Mouse (Mus musculus) ovary, postnatal 14 days (tissue): Measurements from ENCODE around the gene Samm50.
"Not testable (repeated sequence)": the region's sequence is repeated elsewhere in the genome, so short reads cannot be mapped to it uniquely, and the experiment has no call there.

ENCODE experiments used
- DNase-seq: peaks from one replicate; pipeline ENCODE4 v3.0.0; 2022; ENCODE audit warnings: low spot score

Gene Samm50

GRCm38 (mm10) chr15:84192058-84192791, at the start of gene Samm50:
Gene Samm50, plus strand, starts transcription at chr15:84192241.
- peak; percentile 79 for DNase-seq

- DNase-seq = no peak
These were observed 35.9 kb upstream of the Samm50 start for GRCm38 (mm10) chr15:84156158-84156557.

GRCm38 (mm10) chr15:84157530-84157929, 34.5 kb upstream of the Samm50 start:
- not testable (repeated sequence) for DNase-seq

GRCm38 (mm10) chr15:84161871-84162270, 30.2 kb upstream of the Samm50 start:
- no peak for DNase-seq

- DNase-seq = no peak
These were observed 25.2 kb upstream of the Samm50 start for GRCm38 (mm10) chr15:84166818-84167217.

- DNase-seq = peak; percentile 86
These were observed 24.4 kb upstream of the Samm50 start, which contains the start of gene Pnpla3 for GRCm38 (mm10) chr15:84167600-84167999. Gene Pnpla3, plus strand, starts transcription at chr15:84167837.

GRCm38 (mm10) chr15:84168170-84169161, 23.6 kb upstream of the Samm50 start:
- DNase-seq = no peak

- no peak for DNase-seq
These were observed 22.5 kb upstream of the Samm50 start for GRCm38 (mm10) chr15:84169511-84169910.

GRCm38 (mm10) chr15:84171166-84171565, 20.9 kb upstream of the Samm50 start:
- DNase-seq = no peak

- no peak for DNase-seq
These were observed 13.3 kb upstream of the Samm50 start for GRCm38 (mm10) chr15:84178733-84179132.

- DNase-seq = no peak
These were observed 10.0 kb upstream of the Samm50 start for GRCm38 (mm10) chr15:84182000-84182399.

GRCm38 (mm10) chr15:84183967-84184366, 8.1 kb upstream of the Samm50 start:
- DNase-seq = no peak

- no peak for DNase-seq
These were observed 5.8 kb upstream of the Samm50 start for GRCm38 (mm10) chr15:84186196-84186595.

- no peak for DNase-seq
These were observed 3.0 kb upstream of the Samm50 start for GRCm38 (mm10) chr15:84188887-84189530.

- no peak for DNase-seq
These were observed 2.2 kb upstream of the Samm50 start for GRCm38 (mm10) chr15:84189881-84190280.

- no peak for DNase-seq
These were observed 350 bp upstream of the Samm50 start for GRCm38 (mm10) chr15:84191724-84192057.

- DNase-seq = no peak
These were observed 4.6 kb downstream of the Samm50 start for GRCm38 (mm10) chr15:84196486-84197165.

- DNase-seq = no peak
These were observed 15.3 kb downstream of the Samm50 start for GRCm38 (mm10) chr15:84207327-84207726.

- no peak for DNase-seq
These were observed 17.7 kb downstream of the Samm50 start for GRCm38 (mm10) chr15:84209517-84210412.

- no peak for DNase-seq
These were observed 18.4 kb downstream of the Samm50 start for GRCm38 (mm10) chr15:84210461-84210860.

- DNase-seq = no peak
These were observed 18.9 kb downstream of the Samm50 start for GRCm38 (mm10) chr15:84210941-84211340.
